ENCODE assay signal across 18 mouse cellular contexts in genomic region chr4:91238739-91239485, GRCm38 (mm10).
DNase-seq lines count a peak whose midpoint lies in the region; ATAC-seq and TF ChIP-seq lines count a peak whose summit lies in the region.
"Had no signal": no experiment of that assay in that cellular context is flagged by ENCODE, and none has a peak within 500 bp of the region (broad histone marks: within the 10 kb centered on the region; RNA-seq: fewer than 3 reads in every experiment).

No protein-coding gene starts in this region.

- no peak for TF ChIP-seq POLR2A in thymus, adult 2 months (IDR thresholded peaks at IDR 0.05; ENCODE audit: control insufficient read depth, extremely low read depth, insufficient read depth, low read length, poor library complexity)

- WGBS in forebrain, embryonic 15.5 days: 67% methylated on average over 6 of the region's 6 CpGs
- WGBS in forebrain, embryonic 11.5 days: 85% methylated on average over 6 of the region's 6 CpGs
- 85% methylated on average over 6 of the region's 6 CpGs for WGBS in thymus, adult 2 months

- H3K9me3 ChIP-seq in forebrain, embryonic 15.5 days: no peaks in the 10 kb centered on the region
- H3K9me3 ChIP-seq in forebrain, embryonic 11.5 days (ENCODE audit: control insufficient read depth, low read length): no peaks in the 10 kb centered on the region
- H3K9me3 ChIP-seq: embryonic facial prominence, embryonic 13.5 days; heart, embryonic 10.5 days; limb, embryonic 15.5 days; midbrain, embryonic 15.5 days; neural tube, embryonic 12.5 days had no signal

- H3K4me2 ChIP-seq in forebrain, embryonic 15.5 days (replicated peaks): no peak overlapping the region
- no peak overlapping the region for H3K4me2 ChIP-seq in forebrain, embryonic 11.5 days (ENCODE audit: low read depth, low read length, severe bottlenecking)
- H3K4me2 ChIP-seq: embryonic facial prominence, embryonic 13.5 days; limb, embryonic 15.5 days; midbrain, embryonic 15.5 days; neural tube, embryonic 12.5 days had no signal

- ATAC-seq in forebrain, embryonic 15.5 days (replicated peaks): 0 out of 2 replicates have a peak, but pooled peaks have one; percentile 23
- ATAC-seq in forebrain, embryonic 11.5 days (replicated peaks; ENCODE audit: low FRiP score): no peak
- ATAC-seq: intestine, embryonic 16.5 days; midbrain, embryonic 15.5 days had no signal

- no peaks in the 10 kb centered on the region for H3K36me3 ChIP-seq in forebrain, embryonic 15.5 days
- H3K36me3 ChIP-seq in forebrain, embryonic 11.5 days (ENCODE audit: control insufficient read depth, insufficient read depth, low read length): no peaks in the 10 kb centered on the region
- no peaks in the 10 kb centered on the region for H3K36me3 ChIP-seq in thymus, adult 2 months (ENCODE audit: control insufficient read depth, insufficient read depth, low read length)
- H3K36me3 ChIP-seq: embryonic facial prominence, embryonic 13.5 days; heart, embryonic 10.5 days; limb, embryonic 15.5 days; midbrain, embryonic 15.5 days; neural tube, embryonic 12.5 days had no signal

- no peak overlapping the region for H3K4me3 ChIP-seq in forebrain, embryonic 15.5 days
- no peak overlapping the region for H3K4me3 ChIP-seq in forebrain, embryonic 11.5 days (ENCODE audit: low read depth, low read length)
- H3K4me3 ChIP-seq in thymus, adult 2 months (ENCODE audit: control insufficient read depth, insufficient read depth, low read length): no peak overlapping the region
- H3K4me3 ChIP-seq: embryonic facial prominence, embryonic 13.5 days; heart, embryonic 10.5 days; limb, embryonic 15.5 days; midbrain, embryonic 15.5 days; neural tube, embryonic 12.5 days had no signal

- no peak for TF ChIP-seq CTCF in thymus, adult 2 months (IDR thresholded peaks at IDR 0.05; ENCODE audit: borderline replicate concordance, control insufficient read depth, extremely low read depth, insufficient read depth, low read length, poor library complexity)

- no peak for DNase-seq in forebrain, embryonic 11.5 days (ENCODE audit: low spot score)
- peak; percentile 97 for DNase-seq in brain, adult 2 months (ENCODE audit: low read depth, low spot score)
- DNase-seq in cerebellum, adult 11-12 months: peak; percentile 92
- DNase-seq in cerebellum, postnatal 36 days: peak; percentile 89 to 90
- DNase-seq in spleen, postnatal 14 days (ENCODE audit: low spot score in 2 of 2): no peak
- DNase-seq in thymus, adult 2 months: no peak
- DNase-seq: kidney, postnatal 14 days; layer of hippocampus, adult 9-11 months; lung, adult 18-20 months; lung, postnatal 4 days; thymus, adult 18-20 months had no signal

- no peaks in the 10 kb centered on the region for H3K27me3 ChIP-seq in forebrain, embryonic 15.5 days
- no peaks in the 10 kb centered on the region for H3K27me3 ChIP-seq in forebrain, embryonic 11.5 days (ENCODE audit: control insufficient read depth, insufficient read depth, low read length)
- H3K27me3 ChIP-seq in thymus, adult 2 months (ENCODE audit: control insufficient read depth, insufficient read depth, low read length): no peaks in the 10 kb centered on the region
- H3K27me3 ChIP-seq: embryonic facial prominence, embryonic 13.5 days; limb, embryonic 15.5 days; midbrain, embryonic 15.5 days; neural tube, embryonic 12.5 days had no signal

- peaks cover 15% of the 10 kb centered on the region for H3K4me1 ChIP-seq in forebrain, embryonic 15.5 days
- no peaks in the 10 kb centered on the region for H3K4me1 ChIP-seq in forebrain, embryonic 11.5 days (replicated peaks; ENCODE audit: control insufficient read depth, insufficient read depth, low read length)
- H3K4me1 ChIP-seq in thymus, adult 2 months (replicated peaks; ENCODE audit: control insufficient read depth, insufficient read depth, low read length): no peaks in the 10 kb centered on the region
- H3K4me1 ChIP-seq: heart, embryonic 10.5 days; limb, embryonic 15.5 days had no signal

- no peak overlapping the region for H3K27ac ChIP-seq in forebrain, embryonic 15.5 days (replicated peaks)
- no peak overlapping the region for H3K27ac ChIP-seq in forebrain, embryonic 11.5 days (ENCODE audit: low read depth, low read length)
- no peak overlapping the region for H3K27ac ChIP-seq in thymus, adult 2 months (ENCODE audit: control insufficient read depth, insufficient read depth, low read length)
- H3K27ac ChIP-seq: embryonic facial prominence, embryonic 13.5 days; heart, embryonic 10.5 days; limb, embryonic 15.5 days; midbrain, embryonic 15.5 days; neural tube, embryonic 12.5 days had no signal

- H3K9ac ChIP-seq in forebrain, embryonic 15.5 days (replicated peaks): no peak overlapping the region
- no peak overlapping the region for H3K9ac ChIP-seq in forebrain, embryonic 11.5 days (ENCODE audit: low read length)
- H3K9ac ChIP-seq: embryonic facial prominence, embryonic 13.5 days; limb, embryonic 15.5 days; midbrain, embryonic 15.5 days; neural tube, embryonic 12.5 days had no signal

Comparison
In these comparisons a context has a peak if more than half of its experiments do, and no peak if none do; other contexts are left out.
1. DNase-seq: peak in brain, adult 2 months (single experiment), cerebellum, adult 11-12 months (single experiment) and cerebellum, postnatal 36 days (2 of 2); none in forebrain, embryonic 11.5 days (single experiment), spleen, postnatal 14 days (0 of 2) and thymus, adult 2 months (single experiment).